Mouse (Mus musculus): ENCODE measurements at regions not wholly inside any gene's neighbourhood (a gene's known extent, or its start where the extent isn't known, plus 50 kb on each side); places are given as distances from the start of the nearest gene placed in this dataset.

DNA sequence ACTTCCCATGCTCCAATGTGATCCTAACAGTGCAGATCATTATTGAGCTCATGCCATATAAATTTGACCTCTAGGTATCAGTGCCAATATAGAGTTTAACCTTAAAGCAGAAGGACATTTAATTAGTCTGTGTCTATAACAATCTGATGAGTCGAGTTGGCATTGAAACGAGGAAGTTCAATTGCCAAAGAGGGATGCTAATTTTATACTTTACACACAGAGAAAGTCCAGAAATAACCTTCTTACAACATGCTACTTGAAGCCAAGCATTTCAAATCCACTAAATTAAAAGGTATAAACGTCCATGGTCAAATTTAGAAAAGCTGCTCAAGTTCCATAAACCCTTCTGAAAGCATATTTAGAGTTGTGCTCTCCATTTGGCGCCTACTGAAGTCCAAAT, 174.7 kb downstream of the Satb1 start:
- TF ChIP-seq POLR2A (IDR thresholded peaks at IDR 0.05; ENCODE audit: insufficient read depth, low read depth, low read length) (no peak), CTCF (IDR thresholded peaks at IDR 0.05; ENCODE audit: insufficient read depth, low read depth, low read length) (no peak)
